Comparison of ENCODE assay signal across 22 mouse cellular contexts in the genomic region with DNA sequence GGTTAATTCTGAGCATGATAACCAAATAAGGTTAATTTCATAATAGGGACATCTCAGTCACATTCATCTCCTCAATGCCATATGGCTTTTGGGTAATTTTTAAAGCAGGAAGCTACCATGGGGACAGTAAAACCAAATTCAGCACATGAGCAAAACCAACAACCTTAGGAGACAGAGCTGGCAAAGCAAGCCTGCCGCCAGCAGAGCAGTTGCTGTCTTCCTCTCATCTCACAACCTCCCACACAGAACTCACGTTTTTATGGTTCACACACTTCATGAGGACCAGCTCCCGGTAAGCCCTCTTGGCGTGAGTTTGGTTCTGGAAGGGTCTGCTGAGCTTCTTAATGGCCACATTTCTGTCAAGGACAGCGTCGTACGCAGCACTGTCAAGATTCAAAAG.
DNase-seq lines count a peak whose midpoint lies in the region; TF ChIP-seq lines count a peak whose summit lies in the region.
"Had no signal": no experiment of that assay in that cellular context is flagged by ENCODE, and none has a peak within 500 bp of the region (broad histone marks: within the 10 kb centered on the region; RNA-seq: fewer than 3 reads in every experiment).

No protein-coding gene starts in this region.

- H3K27ac ChIP-seq in layer of hippocampus, adult 2 months, result peak overlapping the region; percentile 71
- H3K27ac ChIP-seq: embryonic facial prominence, embryonic 12.5 days; embryonic facial prominence, embryonic 15.5 days; heart, adult 2 months; heart, embryonic 10.5 days; heart, embryonic 13.5 days; hindbrain, embryonic 14.5 days; hindbrain, postnatal 0 days had no signal

- H3K4me3 ChIP-seq in layer of hippocampus, adult 2 months, result no peak overlapping the region
- H3K4me3 ChIP-seq: embryonic facial prominence, embryonic 12.5 days; embryonic facial prominence, embryonic 15.5 days; heart, adult 2 months; heart, embryonic 10.5 days; heart, embryonic 13.5 days had no signal

- no peak for TF ChIP-seq CTCF in layer of hippocampus, adult 2 months (conservative IDR thresholded peaks at IDR 0.05)

- peak; percentile 36 for DNase-seq in cerebellum, adult 11-12 months
- no peak for DNase-seq in cerebellum, postnatal 4 days (ENCODE audit: low spot score in 2 of 2)
- peak; percentile 49 for DNase-seq in cerebellum, adult 9-10 months
- no peak for DNase-seq in cerebellum, postnatal 14 days
- DNase-seq in layer of hippocampus, adult 2 months (ENCODE audit: low spot score in 2 of 2), result no peak
- DNase-seq in layer of hippocampus, postnatal 10 days (ENCODE audit: low spot score in 2 of 2), result no peak
- DNase-seq in right cerebral cortex, adult 18-20 months, result peak; percentile 37
- DNase-seq in right cerebral cortex, postnatal 4 days, result no peak
- DNase-seq: adrenal gland, adult 8-10 months; adrenal gland, postnatal 25 days; forebrain, postnatal 0 days; gastrocnemius, postnatal 10 days; gastrocnemius, postnatal 36 days; heart, adult 2 months; heart, postnatal 14 days; heart, postnatal 4 days had no signal

Comparison
In these comparisons a context has a peak if more than half of its experiments do, and no peak if none do; other contexts are left out.
1. DNase-seq: peak in cerebellum, adult 11-12 months (single experiment), cerebellum, adult 9-10 months (single experiment) and right cerebral cortex, adult 18-20 months (single experiment); none in cerebellum, postnatal 4 days (0 of 2), cerebellum, postnatal 14 days (0 of 2), layer of hippocampus, adult 2 months (0 of 2), layer of hippocampus, postnatal 10 days (0 of 2) and right cerebral cortex, postnatal 4 days (single experiment).